Mouse (Mus musculus) stomach, adult 2 months (tissue): ENCODE measurements around the gene Crmp1. TPM values are rescaled to one million over a fixed set of nuclear protein-coding genes. Genes with fewer than 3 reads are reported as not detected.

ENCODE experiments used
- polyA plus RNA-seq: library from polyadenylated mRNA; depleted of rRNA; stranded (reverse); fragments of >200 nt; gene quantifications from 2 replicates; pipeline ENCODE4 v1.2.3, GENCODE M21; 2012; rRNA removed

The Crmp1 gene
- 0.75 and 1.6 TPM in 2 replicates for polyA plus RNA-seq

DNA sequence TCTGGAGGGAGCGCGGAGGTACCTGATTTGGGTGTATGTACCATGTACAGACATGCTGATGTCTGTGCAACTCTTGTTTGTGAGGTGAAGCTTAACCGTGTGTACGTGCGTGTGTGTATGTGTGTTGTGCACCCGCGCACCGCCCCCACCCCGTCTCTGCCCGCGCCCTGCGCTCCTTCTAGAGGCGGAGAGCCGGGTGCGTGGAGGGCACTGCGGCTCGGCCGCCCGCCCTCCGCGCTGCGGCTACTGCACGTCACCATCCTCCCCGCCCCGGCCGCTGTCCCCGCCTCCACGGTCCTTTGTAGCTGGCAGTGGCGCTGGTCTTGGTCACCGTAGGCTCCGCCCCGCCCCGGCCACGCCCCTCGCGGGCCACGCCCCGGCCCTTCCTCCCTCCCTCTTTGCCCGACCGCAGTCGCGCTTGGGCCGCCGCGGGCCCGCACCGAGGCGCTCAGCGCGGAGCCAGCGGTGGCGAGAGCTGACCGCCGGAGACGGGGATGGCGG, at the start of gene Crmp1:
Gene Crmp1, plus strand, starts transcription at position 290 of the 501 bp plus-strand sequence.

DNA sequence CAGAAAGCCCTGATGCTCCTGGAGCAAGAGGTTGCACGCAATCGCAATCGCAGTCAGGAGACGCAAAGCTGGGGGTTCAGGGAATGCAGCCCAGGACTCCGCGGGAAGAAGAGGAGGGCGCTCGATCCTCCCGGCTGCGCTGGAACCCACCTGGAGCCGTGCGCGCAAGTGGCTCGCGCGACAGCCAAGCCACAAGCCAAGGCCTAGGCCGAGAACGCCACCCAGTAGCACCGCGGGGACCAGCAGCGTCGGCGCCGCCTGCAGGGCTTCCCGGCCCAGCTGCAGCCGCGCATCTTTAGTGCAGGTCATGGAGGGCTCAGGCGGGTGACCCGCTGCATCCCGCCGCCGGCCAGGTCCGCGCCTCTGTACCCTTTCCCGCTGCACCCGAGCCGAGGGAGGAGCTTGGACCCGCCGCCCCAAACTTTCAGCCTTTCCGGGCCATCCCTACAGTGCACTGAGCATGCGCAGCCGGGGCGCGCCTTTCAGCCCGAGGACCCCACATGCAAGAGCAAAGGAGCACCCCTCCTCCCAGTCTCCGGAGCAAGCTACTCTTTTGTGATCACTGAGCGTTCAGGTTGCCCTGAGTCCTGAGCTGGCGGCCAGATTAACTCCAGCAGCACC, 94.9 kb downstream of the Crmp1 start, which contains the start of gene Evc:
Gene Evc, minus strand, starts transcription at position 410 of the 621 bp plus-strand sequence.

DNA sequence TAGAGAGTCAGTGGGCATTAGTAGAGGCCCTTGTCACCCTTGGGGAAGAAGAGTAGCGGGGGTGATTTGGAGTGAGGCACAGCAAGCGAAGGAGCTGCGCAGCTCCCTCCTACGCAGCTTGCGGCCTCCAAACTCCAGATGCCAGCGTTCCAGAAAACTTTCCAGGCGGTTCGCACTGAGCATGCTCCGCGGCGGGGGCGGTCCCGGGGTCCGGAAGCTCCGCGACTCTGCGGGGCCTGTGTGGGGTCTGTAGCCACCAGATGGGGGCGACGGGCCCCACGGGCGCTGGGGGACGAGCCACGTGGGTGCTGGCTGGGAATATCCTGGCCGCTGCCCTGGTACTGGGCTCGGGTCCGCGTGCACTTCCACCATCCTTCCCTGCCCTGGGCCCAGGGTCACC, 96.5 kb downstream of the Crmp1 start, which contains the start of gene Evc2:
Gene Evc2, plus strand, starts transcription at position 212 of the 400 bp plus-strand sequence.

Other genes starting within 250 kb of the Crmp1 start
- gene Gm1043, start 156.6 kb upstream of the Crmp1 start, polyA plus RNA-seq = 0.04 and 0.21 TPM in 2 replicates
- 3.5 and 4.0 TPM in 2 replicates for gene Evc, start 95.0 kb downstream of the Crmp1 start, polyA plus RNA-seq
- 4.0 and 5.7 TPM in 2 replicates for gene Evc2, start 96.6 kb downstream of the Crmp1 start, polyA plus RNA-seq